Mouse (Mus musculus) gastrocnemius, postnatal 10 days (tissue): ENCODE data around the gene Traf1. TPM values are rescaled to one million over a fixed set of nuclear protein-coding genes. Genes with fewer than 3 reads are reported as not detected.

ENCODE experiments used
- DNase-seq: peaks from one replicate; pipeline ENCODE4 v3.0.0; 2021; ENCODE audit warnings: mixed read lengths
- total RNA-seq, 2 experiments: library from RNA; stranded (reverse); gene quantifications; 2 replicates each; pipeline ENCODE4 v1.2.3; 2021

Gene Traf1
- total RNA-seq, 2 experiments from 2014 or later: 0.85 to 2.6 TPM

GRCm38 (mm10) chr2:34901726-34902125, 59.8 kb downstream of the Traf1 start:
- DNase-seq: no peak

GRCm38 (mm10) chr2:34900412-34900811, 61.2 kb downstream of the Traf1 start:
- no peak for DNase-seq

- DNase-seq: no peak
These were observed 61.9 kb downstream of the Traf1 start for GRCm38 (mm10) chr2:34899682-34900081.

GRCm38 (mm10) chr2:34897820-34898219, 63.8 kb downstream of the Traf1 start:
- DNase-seq: no peak

GRCm38 (mm10) chr2:34896821-34897460, 64.6 kb downstream of the Traf1 start:
- DNase-seq: no peak

GRCm38 (mm10) chr2:34895503-34896113, 66.0 kb downstream of the Traf1 start:
- DNase-seq: no peak

GRCm38 (mm10) chr2:34893950-34894349, 67.6 kb downstream of the Traf1 start:
- DNase-seq: no peak

Other genes with a start within 250 kb of the Traf1 start
- 10 to 100 TPM; 37.7 to 46.4 TPM for gene Gapvd1, start 206.5 kb downstream of the Traf1 start, total RNA-seq
- gene Hspa5, start 189.8 kb downstream of the Traf1 start, total RNA-seq: 100 to 1,000 TPM; 187 to 207 TPM
- 1 to 10 TPM; 8.8 to 10.0 TPM for gene Rabepk, start 161.9 kb downstream of the Traf1 start, total RNA-seq
- gene Fbxw2, start 135.5 kb downstream of the Traf1 start, total RNA-seq: 10 to 100 TPM; 46.6 to 48.1 TPM
- gene Gm34653, start 128.8 kb downstream of the Traf1 start, total RNA-seq: not detected
- under 1 TPM in 1 of 2 experiments, not detected in 1; 0.45 TPM for gene Cutal, start 87.4 kb downstream of the Traf1 start, total RNA-seq
- gene Psmd5, start 86.8 kb downstream of the Traf1 start, total RNA-seq: 10 to 100 TPM; 15.4 to 22.4 TPM
- gene Phf19, start 47.7 kb downstream of the Traf1 start, total RNA-seq: 1 to 10 TPM; 3.9 to 4.7 TPM
- gene Hc, start 99.7 kb upstream of the Traf1 start, total RNA-seq: under 1 TPM in 1 of 2 experiments, not detected in 1; 0.18 TPM
- gene AI182371, start 139.8 kb upstream of the Traf1 start, total RNA-seq: under 1 TPM in 1 of 2 experiments, not detected in 1; 0.38 TPM
- 1 to 10 TPM; 7.7 to 9.8 TPM for gene Cntrl, start 147.7 kb upstream of the Traf1 start, total RNA-seq
- gene Rab14, start 239.3 kb upstream of the Traf1 start, total RNA-seq: 100 to 1,000 TPM in 1 of 2 experiments, 10 to 100 TPM in 1; 86.9 to 104 TPM